Mouse (Mus musculus) thymus, postnatal 4 days (tissue): ENCODE results near the gene Ccn1.

Source experiments
- DNase-seq: peaks from one replicate; pipeline ENCODE4 v3.0.0; 2021

Ccn1 gene

DNA sequence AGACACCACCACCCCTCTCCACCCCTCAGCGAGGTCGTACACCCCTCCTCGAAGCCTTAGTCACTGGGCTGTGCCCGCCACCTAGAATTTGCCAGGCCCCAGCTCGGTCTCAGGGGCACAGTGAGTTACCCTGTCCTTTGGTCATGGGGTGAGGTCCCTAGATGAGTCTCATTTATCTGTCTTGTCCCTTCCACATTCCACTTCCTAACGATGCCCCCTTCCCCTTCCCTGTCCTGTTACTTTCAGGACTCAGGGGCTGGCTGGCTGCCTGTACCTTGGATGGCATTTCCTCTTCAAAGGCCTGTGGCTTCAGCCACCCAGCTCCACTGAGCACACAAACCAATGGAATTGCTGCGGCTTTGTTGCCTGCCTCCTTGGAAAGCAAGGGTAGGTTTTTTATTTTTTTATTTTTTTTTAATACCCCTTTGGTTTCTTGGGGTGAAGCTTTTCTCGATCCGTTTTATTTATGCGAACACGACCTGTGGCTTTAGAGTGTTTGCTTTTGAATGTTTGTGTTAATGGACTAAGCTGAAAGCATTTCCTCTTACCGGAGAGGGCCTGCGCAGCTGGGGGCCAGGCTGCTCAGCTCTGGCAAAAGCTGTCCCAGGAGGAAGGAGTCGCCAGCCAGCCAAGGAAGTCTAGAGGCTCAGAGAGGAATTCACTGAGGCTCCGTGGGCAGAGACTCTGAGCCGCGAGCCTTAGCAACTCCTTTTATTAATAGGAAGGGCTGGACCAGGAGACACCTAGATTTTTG is 35.2 kb downstream of the Ccn1 start:
- no peak for DNase-seq

DNA sequence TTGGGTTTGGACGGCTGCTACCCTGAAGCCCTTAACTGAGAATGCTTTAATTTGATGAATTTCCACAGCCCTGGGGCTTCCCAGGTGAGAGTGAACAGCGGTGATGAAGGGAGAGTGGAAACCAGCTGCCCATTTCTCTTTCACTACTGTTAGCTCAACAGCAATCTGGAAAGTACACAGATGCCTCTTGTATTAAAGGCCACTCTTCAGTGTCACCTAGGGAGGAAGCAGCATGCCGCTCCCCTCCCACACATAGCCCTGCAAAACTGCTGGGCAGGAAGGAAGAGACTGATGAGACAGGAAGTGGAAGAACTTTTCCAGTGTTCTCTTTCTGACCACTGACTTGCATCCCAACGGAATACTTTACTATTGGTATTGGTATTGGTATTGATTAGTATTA is 36.5 kb downstream of the Ccn1 start:
- DNase-seq: no peak

DNA sequence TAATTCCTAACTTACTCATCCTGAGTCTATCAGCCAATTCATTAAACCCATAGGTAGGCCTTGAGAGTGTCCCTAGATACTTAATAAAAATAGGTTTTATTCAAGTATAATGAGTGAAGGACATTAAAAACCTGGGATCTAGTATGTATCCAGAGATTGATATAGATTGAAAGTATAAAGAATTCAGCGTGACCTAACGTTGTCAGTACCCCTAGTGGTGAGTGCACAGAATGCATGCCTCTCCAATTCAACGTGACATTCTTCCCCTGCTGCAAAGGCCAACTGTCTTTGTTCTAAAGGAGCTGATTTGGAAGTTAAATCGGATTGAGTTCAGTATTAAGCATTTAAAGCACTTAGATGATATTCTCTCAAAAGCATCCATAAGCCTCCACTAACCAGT is 37.1 kb downstream of the Ccn1 start:
- DNase-seq: peak; percentile 39

DNA sequence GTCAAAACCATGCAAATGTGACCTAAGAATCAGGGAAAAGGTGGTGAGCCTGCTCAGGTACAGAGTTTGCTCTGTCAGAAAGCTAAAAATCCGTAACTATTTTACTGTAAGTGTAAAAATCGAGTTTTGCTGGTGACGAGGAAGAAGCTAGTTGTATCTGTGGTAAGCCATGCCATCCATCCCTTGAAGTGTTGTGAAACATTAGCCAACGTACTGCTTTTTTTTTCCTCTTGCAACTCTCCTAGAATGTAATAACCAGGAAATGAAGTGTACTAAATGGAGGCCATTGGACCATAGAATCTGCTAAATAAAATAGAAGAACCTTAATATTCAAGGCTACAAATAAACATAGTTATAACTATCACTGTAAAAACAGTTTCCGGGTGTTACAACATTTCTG is 41.5 kb downstream of the Ccn1 start:
- no peak for DNase-seq

DNA sequence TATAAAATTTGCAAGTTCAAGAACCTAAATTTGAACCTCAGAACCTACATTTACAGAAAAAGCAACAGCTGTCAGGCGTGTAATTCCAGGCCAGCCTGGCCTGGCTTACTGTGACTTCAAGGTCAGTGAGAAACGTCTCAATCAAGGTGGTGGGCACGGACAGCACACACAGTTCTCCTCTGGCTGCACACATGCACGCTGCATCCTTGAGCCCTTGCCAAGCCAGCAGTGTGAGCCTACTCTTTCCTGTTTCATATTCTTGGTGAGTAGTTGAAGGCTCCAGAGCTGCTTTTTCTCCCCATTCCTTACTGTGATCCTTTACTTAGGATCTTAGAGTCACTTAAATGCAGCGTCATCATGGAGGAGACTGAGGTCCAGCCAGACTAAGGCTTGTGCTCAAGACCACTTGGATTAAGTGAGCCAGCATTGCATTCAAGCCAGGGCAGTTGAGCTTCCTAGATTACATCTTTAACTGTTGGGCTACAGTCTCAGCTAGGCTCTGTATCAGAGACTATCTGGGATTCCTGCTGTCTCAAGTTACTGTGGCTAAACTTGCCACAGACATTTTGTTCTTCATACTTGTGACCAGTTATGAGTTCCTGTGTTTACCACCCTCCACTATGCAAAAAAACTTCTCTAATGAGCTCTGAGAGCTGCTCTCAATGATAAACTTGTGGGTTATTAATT is 44.2 kb downstream of the Ccn1 start:
- DNase-seq: no peak

DNA sequence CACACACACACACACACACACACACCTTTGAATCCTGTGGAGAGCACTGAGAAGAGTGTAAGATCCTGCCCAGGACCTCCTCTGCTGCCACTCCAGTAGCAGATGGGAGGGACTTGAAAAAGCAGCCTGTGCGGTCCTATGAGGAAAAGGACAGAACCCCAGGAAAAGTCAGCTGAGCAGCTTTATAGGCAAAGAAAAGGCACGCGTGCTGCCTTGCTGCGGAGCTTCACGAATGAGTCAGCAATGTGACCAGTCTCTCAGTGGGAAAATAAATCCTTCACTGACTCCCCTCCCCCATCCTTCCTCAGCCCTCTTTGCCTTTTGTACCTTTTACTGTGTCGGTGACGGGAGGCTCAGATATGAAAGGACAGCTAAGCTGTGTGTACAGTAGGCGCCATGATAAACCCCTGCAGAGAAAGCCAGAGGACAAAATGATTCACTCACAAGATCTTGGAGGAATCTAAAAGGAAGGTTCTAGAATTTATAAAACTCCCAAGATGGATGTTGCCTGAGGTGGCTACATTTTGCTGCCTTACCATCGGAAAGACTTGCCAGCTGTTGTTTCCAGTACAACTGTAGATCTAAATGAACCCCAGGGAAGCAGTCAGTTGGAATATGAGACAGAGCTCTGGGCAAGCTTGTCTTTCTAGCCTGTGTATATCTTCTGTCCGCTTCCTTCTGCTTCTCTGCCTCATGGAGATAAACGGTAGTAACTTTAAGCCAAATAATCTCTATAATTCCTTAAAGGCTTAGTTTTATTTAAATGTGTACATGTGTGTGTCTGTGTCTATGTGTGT is 47.2 kb downstream of the Ccn1 start:
- DNase-seq: no peak

DNA sequence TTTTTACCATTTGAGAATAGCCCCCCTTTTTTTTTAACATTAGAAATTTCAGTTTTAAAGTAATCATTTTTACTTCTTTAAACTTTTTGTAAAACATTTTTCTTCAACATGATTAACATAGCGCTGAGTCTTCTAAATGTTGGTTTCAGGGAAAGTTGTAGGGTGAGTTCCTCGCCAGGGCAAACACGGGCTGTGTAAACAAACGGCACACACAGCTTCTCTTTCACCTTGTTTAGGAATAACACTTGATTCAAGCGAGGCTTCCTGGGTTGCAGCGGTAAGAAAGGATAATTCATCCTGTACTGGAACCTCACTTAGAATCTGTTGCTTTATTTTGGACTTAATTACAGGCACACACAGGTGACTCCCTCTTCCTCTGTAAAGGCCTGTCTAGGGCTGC is 48.4 kb downstream of the Ccn1 start:
- DNase-seq: no peak

DNA sequence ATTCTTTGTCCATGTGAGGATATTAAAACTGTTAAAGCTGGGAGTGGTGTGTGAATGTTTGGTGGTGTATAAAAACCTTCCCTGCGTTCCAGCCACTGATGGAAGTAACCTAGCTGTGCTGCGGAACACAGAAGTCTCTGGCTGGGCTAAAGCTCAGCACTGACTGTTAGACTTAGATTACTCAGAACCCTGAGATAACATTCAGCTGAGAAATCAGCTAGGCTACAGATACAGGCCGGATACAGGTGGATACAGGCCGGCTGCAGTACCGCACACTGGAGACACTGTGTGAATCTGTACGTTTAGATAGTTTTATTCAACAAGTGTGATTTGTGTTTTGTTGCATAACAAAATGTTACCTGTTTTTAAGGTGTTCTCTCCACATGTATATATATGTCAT is 49.0 kb downstream of the Ccn1 start:
- no peak for DNase-seq

DNA sequence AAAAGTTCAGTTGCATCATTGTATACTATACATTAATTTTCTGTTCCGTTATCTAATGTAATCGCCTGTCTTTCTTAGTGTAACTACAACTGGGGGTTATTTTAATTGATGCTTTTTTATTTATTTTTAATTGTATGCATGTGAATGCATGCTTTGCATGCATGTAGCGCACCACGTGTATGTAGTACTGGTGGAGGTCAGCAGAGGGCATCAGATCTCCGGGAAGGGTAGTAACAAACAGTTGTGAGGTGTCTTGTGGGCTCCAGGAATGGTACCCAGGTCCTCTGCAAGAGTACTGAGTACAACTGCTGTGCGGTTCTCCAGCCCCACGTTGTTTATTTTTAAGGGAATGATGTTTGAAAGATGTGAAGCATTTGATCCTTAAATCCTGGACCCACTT is 50.7 kb downstream of the Ccn1 start:
- peak; percentile 30 for DNase-seq
